Mouse (Mus musculus): ENCODE data around the gene Gpr62.

DNA sequence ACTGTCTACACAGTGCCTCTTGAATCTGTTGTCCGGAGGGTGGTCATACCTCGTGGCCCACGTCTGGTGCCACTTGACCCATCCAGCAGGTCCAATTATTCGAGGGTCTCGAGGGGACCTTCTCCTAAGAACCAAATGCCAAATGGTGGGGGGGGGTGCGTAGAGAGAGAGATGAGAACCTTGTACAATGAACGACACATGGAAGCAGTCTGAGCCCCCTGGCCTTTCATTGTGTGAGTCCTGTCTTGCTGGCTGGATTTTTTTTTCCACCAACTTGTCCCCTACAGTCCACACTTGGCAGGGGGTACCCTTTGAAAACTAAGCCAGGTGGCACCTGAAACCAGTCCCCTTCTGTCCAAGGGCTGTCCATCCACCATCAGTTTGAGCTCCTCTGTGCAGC lies 2.0 kb upstream of the Gpr62 start:
- TF ChIP-seq GATA1 (IDR thresholded peaks at IDR 0.05; ENCODE audit: borderline replicate concordance, low read length) (no peak), FLI1 (IDR thresholded peaks at IDR 0.05; ENCODE audit: low read length) (no peak)
